Mouse (Mus musculus): ENCODE measurements around the gene Cdk14. TPM values are rescaled to one million over a fixed set of nuclear protein-coding genes. Genes with fewer than 3 reads are reported as not detected.

Gene Cdk14
- total RNA-seq, 2 experiments from 2014 or later: 9.7 to 10.1 TPM

- intact Hi-C loops (cut with DNase I; ENCODE audit: low total_unique reads): no loop called here
- no peak for DNase-seq
Measured at GRCm38 (mm10) chr5:5033445-5033844, 386.7 kb downstream of the Cdk14 start.

GRCm38 (mm10) chr5:5032847-5033246 is 387.3 kb downstream of the Cdk14 start:
- no peak for DNase-seq
- intact Hi-C loops (cut with DNase I; ENCODE audit: low total_unique reads): no loop called here

- no peak for DNase-seq
- intact Hi-C loops (cut with DNase I; ENCODE audit: low total_unique reads): no loop called here
Measured at GRCm38 (mm10) chr5:5032446-5032845, 387.7 kb downstream of the Cdk14 start.

GRCm38 (mm10) chr5:5030431-5030830 is 389.7 kb downstream of the Cdk14 start:
- intact Hi-C loops (cut with DNase I; ENCODE audit: low total_unique reads): no loop called here
- no peak for DNase-seq

- intact Hi-C loops (cut with DNase I; ENCODE audit: low total_unique reads): no loop called here
- DNase-seq: no peak
Measured at GRCm38 (mm10) chr5:5018959-5019358, 401.2 kb downstream of the Cdk14 start.

GRCm38 (mm10) chr5:5018242-5018641 is 401.9 kb downstream of the Cdk14 start:
- intact Hi-C loops (cut with DNase I; ENCODE audit: low total_unique reads): no loop called here
- no peak for DNase-seq

- intact Hi-C loops (cut with DNase I; ENCODE audit: low total_unique reads): no loop called here
- DNase-seq: no peak
Measured at GRCm38 (mm10) chr5:5013783-5014182, 406.3 kb downstream of the Cdk14 start.

GRCm38 (mm10) chr5:5012521-5013346 is 407.4 kb downstream of the Cdk14 start:
- DNase-seq: no peak
- intact Hi-C loops (cut with DNase I; ENCODE audit: low total_unique reads): no loop called here

- intact Hi-C loops (cut with DNase I; ENCODE audit: low total_unique reads): no loop called here
- DNase-seq: no peak
Measured at GRCm38 (mm10) chr5:5008153-5008745, 411.9 kb downstream of the Cdk14 start.

- intact Hi-C loops (cut with DNase I; ENCODE audit: low total_unique reads): no loop called here
Measured at GRCm38 (mm10) chr5:5007489-5008152, 412.5 kb downstream of the Cdk14 start.

GRCm38 (mm10) chr5:5005633-5006032 is 414.5 kb downstream of the Cdk14 start:
- intact Hi-C loops (cut with DNase I; ENCODE audit: low total_unique reads): no loop called here
- DNase-seq: no peak

More at GRCm38 (mm10) chr5:5007489-5008152, 412.5 kb downstream of the Cdk14 start:
- DNase-seq: no peak

GRCm38 (mm10) chr5:5004740-5005139 is 415.4 kb downstream of the Cdk14 start:
- no peak for DNase-seq
- intact Hi-C loops (cut with DNase I; ENCODE audit: low total_unique reads): no loop called here

GRCm38 (mm10) chr5:4993192-4993601 is 426.9 kb downstream of the Cdk14 start:
- intact Hi-C loops (cut with DNase I; ENCODE audit: low total_unique reads): no loop called here
- peak; percentile 7 for DNase-seq

- no peak for DNase-seq
- intact Hi-C loops (cut with DNase I; ENCODE audit: low total_unique reads): no loop called here
Measured at GRCm38 (mm10) chr5:4991023-4991422, 429.1 kb downstream of the Cdk14 start.

- DNase-seq: no peak
- intact Hi-C loops (cut with DNase I; ENCODE audit: low total_unique reads): no loop called here
Measured at GRCm38 (mm10) chr5:4990237-4990636, 429.9 kb downstream of the Cdk14 start.

- no peak for DNase-seq
- intact Hi-C loops (cut with DNase I; ENCODE audit: low total_unique reads): no loop called here
Measured at GRCm38 (mm10) chr5:4986181-4986580, 433.9 kb downstream of the Cdk14 start.

- no peak for DNase-seq
- intact Hi-C loops (cut with DNase I; ENCODE audit: low total_unique reads): no loop called here
Measured at GRCm38 (mm10) chr5:4979551-4979950, 440.6 kb downstream of the Cdk14 start.

- no peak for DNase-seq
- intact Hi-C loops (cut with DNase I; ENCODE audit: low total_unique reads): no loop called here
Measured at GRCm38 (mm10) chr5:4973408-4973807, 446.7 kb downstream of the Cdk14 start.

GRCm38 (mm10) chr5:4962063-4962610 is 458.0 kb downstream of the Cdk14 start:
- peak; percentile 58 for DNase-seq
- intact Hi-C loops (cut with DNase I; ENCODE audit: low total_unique reads): loop anchor here (5.0 kb wide), 3 partner anchors 305 to 520 kb away; no protein-coding TSS in a partner anchor

- intact Hi-C loops (cut with DNase I; ENCODE audit: low total_unique reads): loop anchor here (5.0 kb wide), 3 partner anchors 306 to 521 kb away; no protein-coding TSS in a partner anchor
- no peak for DNase-seq
Measured at GRCm38 (mm10) chr5:4961636-4962035, 458.5 kb downstream of the Cdk14 start.

Measured in gastrocnemius, postnatal 14 days (tissue).